Mouse (Mus musculus) ovary, adult 18-20 months (tissue): ENCODE measurements around the gene Sstr4.
A peak's percentile ranks its signal among the peaks of the same experiment; 100 is the strongest.

Source experiments
- DNase-seq: peaks from one replicate; pipeline ENCODE4 v3.0.0; 2022; ENCODE audit warnings: low spot score, mixed read lengths

Sstr4 gene

DNA sequence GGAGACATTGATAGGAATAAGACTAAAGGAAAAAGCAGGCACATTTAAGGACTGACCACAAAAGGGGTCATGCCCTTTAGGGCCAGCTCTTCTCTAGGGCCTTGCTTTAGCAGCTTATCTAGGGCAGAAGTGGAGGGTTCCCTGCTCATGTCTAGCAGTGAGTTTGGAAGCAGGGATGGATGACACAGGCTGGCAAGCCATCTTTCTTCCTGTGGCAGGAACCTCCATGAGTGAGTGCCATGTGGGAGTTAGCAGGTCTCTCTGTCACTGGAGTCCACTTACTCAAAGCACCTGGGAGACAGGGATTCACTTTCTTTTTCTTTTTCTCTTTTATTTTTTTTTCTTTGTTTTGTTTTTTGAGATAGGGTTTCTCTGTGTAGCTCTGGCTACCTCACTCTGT, 1.3 kb upstream of the Sstr4 start:
- DNase-seq, result no peak

DNA sequence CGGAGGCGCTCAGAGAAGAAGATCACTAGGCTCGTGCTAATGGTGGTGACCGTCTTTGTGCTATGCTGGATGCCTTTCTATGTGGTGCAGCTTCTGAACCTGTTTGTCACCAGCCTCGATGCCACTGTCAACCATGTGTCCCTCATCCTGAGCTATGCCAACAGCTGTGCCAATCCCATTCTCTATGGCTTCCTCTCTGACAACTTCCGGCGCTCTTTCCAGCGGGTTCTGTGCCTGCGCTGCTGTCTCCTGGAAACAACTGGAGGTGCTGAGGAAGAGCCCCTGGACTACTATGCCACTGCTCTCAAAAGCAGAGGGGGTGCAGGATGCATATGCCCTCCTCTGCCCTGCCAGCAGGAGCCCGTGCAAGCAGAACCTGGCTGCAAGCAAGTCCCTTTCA, 1.1 kb downstream of the Sstr4 start:
- no peak for DNase-seq

DNA sequence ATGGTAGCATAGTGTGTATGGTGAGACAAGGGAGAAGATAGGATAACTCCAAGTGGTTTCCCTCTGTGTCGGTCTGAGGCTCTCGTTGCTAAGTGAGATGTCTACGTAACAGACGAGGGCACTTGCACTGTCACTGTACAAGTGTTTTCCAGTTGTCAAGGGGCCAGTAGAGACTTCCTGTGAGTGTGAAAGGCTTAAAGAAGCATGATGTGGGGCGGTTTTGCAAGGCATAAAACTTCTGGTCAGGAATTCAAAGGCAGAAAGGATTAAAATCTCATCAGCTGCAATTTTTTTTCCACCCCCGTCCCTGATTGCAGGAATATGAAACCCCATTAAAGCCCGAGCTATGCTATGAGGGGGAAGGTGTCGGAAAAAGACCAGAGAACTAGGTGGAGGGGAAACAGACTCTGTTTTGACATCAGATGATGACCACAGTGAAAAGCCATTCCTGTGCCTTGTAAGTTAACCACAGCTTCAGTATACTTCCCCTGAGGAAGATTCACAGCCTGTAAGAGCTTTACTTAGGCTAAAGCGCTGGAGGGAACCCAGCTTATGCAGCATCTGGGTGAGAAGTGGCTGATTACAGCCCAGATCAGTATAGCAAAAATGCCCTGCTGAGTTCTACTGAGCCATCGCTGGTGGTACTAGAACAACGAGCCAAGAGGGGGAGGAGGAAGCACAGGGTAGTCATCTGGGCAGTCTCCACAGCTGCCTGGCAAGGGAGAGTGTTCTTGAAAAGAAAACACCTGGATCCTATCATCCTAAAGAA, 2.1 kb downstream of the Sstr4 start:
- DNase-seq, result no peak

DNA sequence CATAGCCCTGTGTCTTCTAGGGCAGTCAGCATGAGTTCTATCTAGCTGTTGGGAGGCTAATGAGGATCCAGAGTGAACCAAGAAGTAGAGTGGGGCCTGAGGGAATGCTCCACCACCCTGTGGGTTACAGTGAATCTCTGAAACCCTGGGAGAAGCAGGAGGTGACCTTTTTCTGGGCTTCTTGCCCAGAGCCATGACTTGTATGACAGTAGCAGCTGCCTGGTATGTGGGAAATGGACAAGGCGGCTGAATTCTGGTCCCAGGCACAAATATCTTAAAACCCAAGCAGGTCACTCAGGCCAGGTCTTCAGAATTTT, 2.6 kb downstream of the Sstr4 start:
- DNase-seq, result no peak

DNA sequence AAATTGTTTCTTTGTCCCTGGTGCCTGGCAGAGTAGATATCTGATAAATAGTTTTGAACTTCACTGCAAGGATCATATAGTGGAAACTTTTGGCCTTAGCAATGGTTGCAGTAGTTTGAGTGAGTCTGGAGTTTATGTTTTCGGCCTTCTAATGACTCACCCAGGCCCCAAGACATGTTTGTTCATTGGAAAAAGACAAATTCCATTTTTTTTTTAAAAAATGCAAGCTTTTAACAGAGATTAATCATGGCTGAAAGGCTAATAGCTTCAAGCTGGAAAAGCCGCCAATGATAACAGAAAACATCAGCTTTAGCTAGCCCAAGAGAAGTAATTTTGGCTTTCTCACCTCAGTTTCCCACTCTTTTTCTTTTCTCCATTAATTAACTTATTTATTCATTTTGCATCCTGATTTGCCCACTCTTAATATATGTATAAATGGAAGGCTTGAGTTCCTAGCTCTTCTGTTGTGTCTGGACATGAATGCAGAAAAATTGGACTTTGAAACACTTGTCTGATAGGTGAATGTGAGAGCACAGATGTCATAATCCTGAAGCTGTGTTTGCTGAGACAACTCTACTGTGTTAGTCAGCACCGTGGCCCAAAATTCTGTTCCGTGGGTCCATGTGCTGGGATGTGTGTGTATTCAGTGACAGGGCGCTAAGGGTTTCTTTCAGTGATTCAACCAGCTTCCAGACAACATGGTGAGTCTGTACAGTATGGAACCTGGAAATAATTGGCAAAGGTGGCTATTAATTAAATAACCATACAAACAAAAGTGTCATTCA, 3.9 kb downstream of the Sstr4 start:
- no peak for DNase-seq

DNA sequence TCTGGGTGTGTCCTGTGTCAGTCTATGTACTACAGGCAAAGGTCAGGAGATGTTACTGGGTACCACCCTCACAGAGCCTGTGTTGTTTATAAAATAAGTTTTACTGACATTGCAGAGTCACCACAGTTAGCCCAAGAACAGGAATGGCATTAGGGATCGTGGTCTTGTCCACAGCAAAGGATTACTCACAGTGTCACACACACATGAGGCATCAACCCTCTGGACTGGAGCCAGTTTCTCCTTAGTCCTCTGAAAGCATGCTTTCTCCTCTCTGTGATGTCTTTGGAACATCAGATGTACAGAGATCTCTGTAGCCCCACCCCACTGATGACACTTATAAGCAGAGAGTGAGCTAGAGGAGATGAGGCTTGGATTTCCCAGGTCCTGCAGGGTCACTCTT, 7.1 kb downstream of the Sstr4 start:
- no peak for DNase-seq

DNA sequence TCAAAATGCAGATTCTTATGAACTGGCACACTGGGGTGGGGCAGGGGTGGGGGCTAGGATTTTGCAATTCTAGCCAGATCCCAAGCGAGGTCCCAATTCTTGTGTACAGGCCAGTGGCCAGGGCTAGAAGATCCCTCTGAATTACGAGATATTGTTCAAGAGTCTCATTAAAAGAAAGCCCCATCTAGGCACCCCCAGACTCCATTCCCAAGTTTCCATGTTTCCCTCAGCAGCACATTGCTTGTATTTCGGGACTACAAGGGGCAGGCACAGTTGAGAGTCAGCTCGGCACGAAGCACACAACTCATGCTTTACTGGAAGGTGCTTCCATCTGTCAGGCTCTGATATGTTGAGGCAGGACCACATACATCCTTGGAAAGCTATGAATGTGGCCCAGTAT, 9.8 kb downstream of the Sstr4 start:
- no peak for DNase-seq

DNA sequence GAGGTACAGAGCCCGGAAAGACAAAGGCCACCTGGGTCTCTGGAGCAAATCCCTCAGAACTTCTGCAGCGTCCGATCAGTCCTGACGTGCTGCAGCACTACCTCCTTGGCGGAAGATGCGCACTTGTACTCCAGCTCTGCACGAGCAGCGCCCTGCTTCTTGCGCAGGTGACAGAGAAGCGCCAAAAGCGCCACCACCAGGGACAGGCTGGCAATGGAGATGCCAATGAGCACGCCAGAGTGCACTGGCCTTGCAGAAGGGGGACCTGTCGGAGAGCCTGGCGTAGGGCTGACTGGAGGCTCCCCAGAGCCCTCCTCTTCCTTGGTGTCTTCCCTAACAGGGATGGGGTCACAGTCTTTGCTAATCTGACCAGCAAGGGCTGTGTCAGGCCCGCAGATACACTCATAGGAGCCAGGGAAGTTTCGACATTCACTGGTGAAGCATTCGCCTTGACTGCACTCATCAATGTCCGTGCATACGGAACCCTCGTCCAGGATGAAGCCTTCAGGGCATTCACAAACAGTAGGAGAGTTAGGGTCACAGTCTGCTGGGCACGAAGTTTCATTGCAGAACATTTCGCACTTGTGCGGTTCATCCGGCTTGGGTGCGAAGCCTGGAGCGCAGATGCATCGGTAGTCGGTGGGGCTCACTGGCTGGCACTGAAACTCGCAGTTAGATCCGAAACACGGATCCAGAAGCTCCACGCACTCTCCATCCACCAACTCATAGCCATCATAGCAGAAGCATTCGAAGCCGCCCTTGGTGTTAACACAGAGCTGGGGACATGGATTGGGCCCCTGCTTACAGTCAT, 11.2 kb downstream of the Sstr4 start:
- no peak for DNase-seq

DNA sequence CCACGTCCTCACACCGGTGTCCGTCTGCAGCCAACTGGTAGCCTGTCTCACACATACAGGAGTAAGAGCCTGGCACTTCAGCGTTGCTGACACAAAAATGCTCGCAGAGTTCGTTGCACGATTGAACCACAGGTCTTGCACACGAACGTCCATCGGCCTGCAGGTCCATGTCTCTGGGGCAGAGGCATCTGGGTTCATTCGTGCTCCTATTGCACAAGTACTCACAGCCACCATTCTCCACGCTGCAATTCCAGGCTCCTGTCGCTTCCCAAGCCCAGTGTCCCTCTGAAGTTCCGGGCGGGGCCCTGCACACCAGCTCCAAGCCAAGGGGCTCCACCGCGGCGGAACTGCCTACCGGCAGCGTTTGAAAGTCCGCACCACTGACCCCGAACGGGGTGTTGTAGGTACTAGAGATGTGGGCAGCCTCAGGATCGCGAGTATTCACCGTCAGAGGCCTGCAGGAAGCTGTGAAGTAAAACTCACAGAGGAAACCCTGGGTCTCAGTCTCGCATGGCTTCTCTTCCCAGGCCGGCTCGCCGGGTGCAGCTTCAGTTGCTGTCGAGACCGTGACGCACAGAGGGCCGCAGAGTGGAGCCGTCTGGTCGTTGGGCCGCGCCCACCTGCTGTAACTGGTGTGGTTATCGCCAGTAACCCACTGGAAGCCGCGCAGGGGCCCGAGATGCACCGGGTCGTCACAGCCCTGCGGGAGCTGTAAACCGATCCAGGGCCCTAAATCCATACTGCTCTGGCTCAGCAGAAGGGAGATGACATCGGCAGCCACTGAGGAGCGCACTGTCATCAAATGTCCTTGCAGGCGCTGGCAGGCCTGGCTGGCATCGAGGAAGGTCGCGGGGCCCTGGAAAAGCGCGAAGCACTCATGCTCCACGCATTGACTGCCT, 12.1 kb downstream of the Sstr4 start:
- no peak for DNase-seq

DNA sequence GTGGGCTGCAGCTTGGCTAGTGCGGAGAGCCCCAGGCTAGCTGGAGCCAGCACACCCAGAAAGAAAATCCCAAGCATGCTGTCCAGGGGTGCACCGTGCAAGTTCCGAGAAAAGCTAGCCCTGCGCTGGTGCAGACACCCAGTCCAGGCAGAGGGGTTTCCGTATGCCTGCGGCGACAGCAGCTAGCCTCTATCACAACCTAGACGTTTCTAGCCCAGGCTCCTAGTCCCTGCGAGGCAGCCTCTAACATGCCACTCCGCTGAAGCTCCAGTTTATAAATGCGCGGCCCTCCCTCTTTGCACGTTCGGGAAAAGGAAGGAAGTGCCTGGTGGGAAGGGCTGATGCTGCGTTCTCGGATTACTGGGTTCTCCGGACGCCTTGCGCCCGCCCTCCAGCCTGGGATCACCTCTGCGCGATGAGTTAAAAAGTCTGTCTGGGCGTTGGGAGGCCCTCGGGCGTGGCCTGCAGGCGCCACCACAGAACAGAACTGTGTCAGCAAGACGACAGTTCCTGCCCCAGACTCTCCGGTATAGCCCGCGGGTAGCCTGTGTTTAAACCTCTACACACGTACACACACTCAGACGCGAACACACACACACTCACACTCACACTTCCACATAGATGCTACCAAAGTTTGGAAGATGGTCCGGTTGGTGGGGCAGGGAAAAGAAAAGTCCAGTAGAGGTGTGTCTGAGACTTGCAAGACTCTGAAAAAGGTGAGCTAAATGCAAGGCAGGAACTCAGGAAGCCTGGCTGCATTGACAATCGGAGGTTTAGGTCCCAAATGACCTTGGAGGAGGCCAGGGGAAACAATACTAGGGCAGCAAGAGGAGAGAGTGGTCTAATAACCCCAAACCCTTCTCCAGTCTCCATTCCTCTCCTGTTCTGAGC, 13.0 kb downstream of the Sstr4 start, which contains the start of gene Thbd:
Gene Thbd, minus strand, starts transcription at position 319 of the 891 bp plus-strand sequence.
- DNase-seq, result peak; percentile 60

DNA sequence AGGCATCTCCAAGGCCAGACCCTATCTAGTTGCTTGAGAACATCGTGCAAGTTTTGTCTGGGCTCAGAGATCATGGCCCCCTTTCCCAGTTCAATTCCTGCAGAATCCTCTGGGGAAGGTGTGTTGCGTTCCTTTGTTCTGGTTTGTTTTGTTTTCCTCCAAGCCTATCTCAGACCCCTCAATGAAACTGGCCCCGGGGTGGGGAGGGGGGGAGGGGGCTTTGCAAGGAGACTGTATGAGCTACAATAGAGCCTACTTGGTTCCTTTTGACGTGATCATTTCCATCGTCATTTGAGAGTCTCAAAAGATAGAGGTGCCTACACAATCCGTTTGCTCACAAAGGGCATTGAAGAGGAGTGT, 13.6 kb downstream of the Sstr4 start:
- DNase-seq, result no peak

DNA sequence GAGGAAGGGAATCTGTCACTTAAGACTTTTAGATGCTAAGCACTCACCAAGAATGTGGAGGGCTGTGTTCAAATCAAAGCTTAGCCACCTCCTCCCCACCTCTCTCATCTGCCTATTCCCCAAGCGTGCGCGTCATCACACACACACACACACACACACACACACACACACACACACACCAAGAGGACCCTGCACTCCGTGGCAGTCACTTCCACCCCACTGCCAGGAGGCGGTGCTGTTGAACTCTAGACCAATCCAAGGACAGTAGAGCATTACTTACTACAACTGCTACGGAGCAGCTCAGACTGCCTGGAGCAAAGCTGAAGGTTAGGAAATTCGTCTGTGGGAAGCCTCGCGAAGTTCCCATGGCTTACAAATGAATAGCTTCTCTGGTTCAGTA, 14.0 kb downstream of the Sstr4 start:
- peak; percentile 68 for DNase-seq

DNA sequence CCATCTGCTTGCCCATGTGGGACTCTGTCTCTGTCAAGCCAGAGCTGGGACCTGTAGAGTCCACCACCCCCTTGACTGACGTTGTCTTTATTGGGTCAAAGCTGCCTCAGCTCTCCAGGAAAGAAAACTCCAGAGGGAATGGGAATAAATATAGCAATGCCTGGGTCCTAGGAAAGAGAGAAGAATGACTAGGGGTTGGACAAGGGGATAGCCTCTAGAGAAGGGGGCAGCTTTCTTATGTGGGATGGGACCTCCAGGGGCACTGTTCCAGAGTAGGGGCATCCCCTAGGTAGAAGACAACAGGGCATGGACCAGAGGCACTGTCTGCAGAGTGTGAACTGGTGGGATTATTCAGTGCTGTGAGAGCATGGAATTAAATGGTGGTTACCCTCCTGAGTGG, 14.7 kb downstream of the Sstr4 start:
- DNase-seq, result no peak

DNA sequence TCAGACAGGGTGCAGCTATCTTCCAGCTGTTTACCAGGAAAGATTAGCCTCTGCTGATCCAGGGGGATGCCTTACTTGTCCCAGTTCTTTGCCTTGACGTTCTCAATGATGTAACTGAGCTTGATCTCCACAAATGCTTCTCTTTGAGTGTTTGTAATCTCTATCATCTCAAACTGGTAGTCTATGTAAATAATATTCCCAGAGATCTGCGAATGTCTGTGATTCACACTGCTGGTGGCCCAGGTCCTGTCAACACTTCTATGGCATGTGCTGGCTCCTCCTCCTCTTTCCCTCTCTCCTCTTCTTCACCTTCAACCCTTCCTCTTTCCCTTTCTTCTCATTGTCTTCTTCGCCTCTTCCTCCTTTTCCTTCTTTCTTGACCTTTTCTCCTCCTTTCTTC, 24.0 kb downstream of the Sstr4 start:
- no peak for DNase-seq

DNA sequence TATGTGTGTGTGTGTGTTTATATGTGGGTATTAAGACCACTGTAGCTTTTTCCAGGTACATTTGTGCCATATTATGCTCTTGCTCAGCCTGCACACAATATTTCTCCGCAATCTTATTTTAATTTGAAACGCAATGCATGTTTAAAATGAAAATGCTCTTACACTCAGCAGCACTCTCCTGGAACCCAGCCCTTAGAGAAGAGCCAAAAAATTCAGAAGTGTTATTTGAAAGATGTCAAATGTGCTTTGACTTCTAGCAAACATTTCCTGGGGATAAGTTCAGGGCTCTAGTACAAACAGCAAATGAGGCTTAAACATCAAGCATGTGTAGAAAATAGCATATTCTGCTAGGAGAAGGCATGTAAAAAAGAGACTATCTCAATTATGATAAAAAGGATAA, 24.6 kb downstream of the Sstr4 start:
- no peak for DNase-seq

DNA sequence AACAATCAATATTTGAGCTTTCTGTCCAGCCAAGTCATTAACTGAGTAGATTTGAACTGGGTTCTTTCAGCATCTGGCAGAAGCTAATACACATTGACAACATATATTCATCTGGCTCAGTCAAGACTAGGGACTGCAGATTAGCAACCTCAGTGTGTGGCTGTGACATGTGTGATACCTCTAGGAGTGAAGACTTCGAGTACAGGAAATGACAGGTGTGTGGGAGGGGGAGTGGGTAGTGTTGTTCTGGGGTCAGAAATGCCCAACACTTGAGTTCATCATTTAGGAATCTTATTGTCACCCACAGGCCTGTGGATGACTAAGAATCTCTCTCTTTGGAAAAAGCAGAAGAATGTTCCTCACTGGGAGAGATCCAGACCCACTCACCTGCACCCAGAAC, 26.0 kb downstream of the Sstr4 start:
- DNase-seq, result no peak

DNA sequence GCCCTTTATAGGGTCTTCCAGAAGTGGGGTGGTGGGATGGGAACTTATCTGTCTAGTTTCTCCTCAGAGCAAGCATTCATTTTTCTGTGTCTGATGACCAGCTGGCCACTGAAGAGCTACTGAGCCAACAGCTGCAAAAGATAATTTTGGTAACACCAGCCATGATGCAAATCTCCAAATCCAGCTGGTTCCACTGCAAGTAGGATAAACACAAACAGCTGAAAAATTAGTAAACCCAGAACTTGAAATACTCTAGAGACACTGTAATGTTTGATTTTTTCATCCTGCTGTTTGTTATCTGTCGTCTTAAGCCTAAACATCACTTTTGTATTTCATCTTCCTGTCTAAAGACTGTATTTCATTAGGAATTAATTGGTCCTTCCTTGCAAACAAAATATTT, 26.6 kb downstream of the Sstr4 start:
- no peak for DNase-seq

DNA sequence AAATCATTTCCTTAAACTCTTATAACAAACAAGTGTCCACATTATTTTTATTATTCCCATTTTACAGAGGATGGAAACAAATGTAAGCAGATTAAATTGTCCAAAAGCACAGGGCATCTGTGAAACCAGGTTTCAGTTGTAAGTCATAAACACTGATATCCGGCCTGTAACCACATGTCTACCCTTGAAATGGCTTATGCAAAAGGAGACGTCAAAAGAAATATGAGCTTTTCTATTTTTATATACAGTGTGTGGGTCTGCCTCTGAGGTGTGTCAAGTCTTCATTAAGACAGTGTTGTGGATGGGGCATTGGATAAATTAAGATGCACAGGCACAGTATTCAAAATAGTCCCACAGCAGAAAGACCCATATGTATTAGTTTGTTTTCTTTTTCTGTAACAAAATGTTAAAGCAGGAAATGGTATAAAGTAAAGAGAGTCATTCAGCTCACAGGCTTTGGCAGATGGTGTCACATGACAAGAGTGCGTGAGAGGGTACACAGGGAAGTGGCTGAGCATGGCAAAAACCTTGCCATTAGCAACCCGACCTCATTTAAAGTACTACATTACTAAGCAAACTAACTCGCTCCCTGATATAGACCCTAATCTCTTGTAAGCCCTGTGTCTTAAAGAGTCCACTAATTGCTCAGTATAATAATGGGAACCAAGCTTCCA, 30.7 kb downstream of the Sstr4 start:
- no peak for DNase-seq

DNA sequence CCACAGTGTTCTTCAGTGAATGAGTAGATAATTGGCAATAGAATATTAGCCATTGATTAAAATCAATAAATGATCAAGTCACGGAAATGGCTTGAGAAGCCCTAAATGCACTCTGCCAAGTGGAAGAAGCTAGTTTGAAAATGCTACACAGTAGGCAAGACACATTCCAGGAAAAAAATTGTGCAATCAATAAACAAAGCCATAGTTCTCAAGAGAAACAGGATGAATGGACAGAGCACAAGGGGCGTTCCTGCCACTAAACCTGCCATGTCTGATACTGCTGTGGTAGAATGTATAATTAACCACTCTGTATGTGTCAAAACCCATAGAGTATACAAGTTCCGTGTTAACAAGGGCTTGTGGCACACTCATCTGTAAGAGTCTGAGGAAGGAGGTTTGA, 32.4 kb downstream of the Sstr4 start:
- no peak for DNase-seq

DNA sequence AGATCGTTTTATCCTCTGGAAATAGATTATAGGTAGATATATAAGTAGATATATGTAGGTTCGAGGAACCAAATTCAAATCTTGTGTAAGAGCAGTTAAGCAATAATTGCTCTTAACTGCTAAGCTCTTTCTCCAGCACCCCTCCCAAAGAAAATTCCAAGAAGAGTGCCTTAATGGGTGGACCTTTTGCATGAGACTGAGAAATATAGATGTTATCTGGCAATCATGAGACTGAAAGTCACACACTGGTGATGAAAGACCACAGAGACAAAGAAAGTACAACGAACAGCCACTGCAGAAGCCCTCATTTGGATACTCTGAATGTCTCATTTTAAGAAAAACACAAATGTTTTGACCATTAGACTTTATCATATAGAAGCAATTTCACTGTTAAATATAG, 33.4 kb downstream of the Sstr4 start:
- DNase-seq, result no peak
